Mouse (Mus musculus) heart, embryonic 15.5 days (tissue): ENCODE results near the gene Rnf181. TPM values are rescaled to one million over a fixed set of nuclear protein-coding genes. Genes with fewer than 3 reads are reported as not detected.
A peak's percentile ranks its signal among the peaks of the same experiment; 100 is the strongest.

Experiments
- ATAC-seq: fragments of 200-750 bp; cut with Nextera tagmentation; replicated peaks from 2 replicates; pipeline ENCODE4 v1.8.0; 2017; ENCODE audit warnings: low read depth, moderate TSS enrichment; ENCODE audit not compliant: insufficient number of reproducible peaks, insufficient read depth, low FRiP score
- H3K27ac ChIP-seq: fragments of 300-500 bp; sonication (generic); 2 replicates; pipeline ENCODE4 v1.5.1; 2015; ENCODE audit warnings: mild to moderate bottlenecking, inconsistent platforms
- H3K27me3 ChIP-seq: fragments of 300-500 bp; sonication (generic); 2 replicates; pipeline ENCODE4 v1.6.1; 2015; ENCODE audit warnings: inconsistent platforms
- H3K36me3 ChIP-seq: fragments of 300-500 bp; sonication (generic); 2 replicates; pipeline ENCODE4 v1.6.1; 2015; ENCODE audit warnings: mild to moderate bottlenecking, inconsistent platforms
- H3K4me1 ChIP-seq: fragments of 300-500 bp; sonication (generic); replicated peaks from 2 replicates; pipeline ENCODE4 v1.6.1; 2015; ENCODE audit warnings: inconsistent platforms
- H3K4me2 ChIP-seq: fragments of 300-500 bp; sonication (generic); 2 replicates; pipeline ENCODE4 v1.6.1; 2015; ENCODE audit warnings: inconsistent platforms, mild to moderate bottlenecking, moderate library complexity
- H3K4me3 ChIP-seq: fragments of 300-500 bp; sonication (generic); 2 replicates; pipeline ENCODE4 v1.5.1; 2015; ENCODE audit warnings: mild to moderate bottlenecking, inconsistent platforms
- H3K9ac ChIP-seq: fragments of 300-500 bp; sonication (generic); 2 replicates; pipeline ENCODE4 v1.6.1; 2015; ENCODE audit warnings: mild to moderate bottlenecking, inconsistent platforms
- H3K9me3 ChIP-seq: fragments of 300-500 bp; sonication (generic); replicated peaks from 2 replicates; pipeline ENCODE4 v1.6.1; 2016; ENCODE audit warnings: inconsistent platforms
- WGBS: fragments of 180-500 bp; shearing (Covaris S2); methylation state at CpG from one replicate; pipeline ENCODE4 v1.1.7; 2015; ENCODE audit warnings: mixed read lengths; 5-methylcytosine and 5-hydroxymethylcytosine counted together
- polyA plus RNA-seq: library from polyadenylated mRNA; unstranded; fragments of >200 nt; fragmentation: Nextera tagmentation; extraction: Ambion mirVana; gene quantifications from 2 replicates; pipeline ENCODE4 v1.2.1, GENCODE M21; 2015

Gene Rnf181
- polyA plus RNA-seq, 1 experiment from 2014 or later, result 76.8 TPM

DNA sequence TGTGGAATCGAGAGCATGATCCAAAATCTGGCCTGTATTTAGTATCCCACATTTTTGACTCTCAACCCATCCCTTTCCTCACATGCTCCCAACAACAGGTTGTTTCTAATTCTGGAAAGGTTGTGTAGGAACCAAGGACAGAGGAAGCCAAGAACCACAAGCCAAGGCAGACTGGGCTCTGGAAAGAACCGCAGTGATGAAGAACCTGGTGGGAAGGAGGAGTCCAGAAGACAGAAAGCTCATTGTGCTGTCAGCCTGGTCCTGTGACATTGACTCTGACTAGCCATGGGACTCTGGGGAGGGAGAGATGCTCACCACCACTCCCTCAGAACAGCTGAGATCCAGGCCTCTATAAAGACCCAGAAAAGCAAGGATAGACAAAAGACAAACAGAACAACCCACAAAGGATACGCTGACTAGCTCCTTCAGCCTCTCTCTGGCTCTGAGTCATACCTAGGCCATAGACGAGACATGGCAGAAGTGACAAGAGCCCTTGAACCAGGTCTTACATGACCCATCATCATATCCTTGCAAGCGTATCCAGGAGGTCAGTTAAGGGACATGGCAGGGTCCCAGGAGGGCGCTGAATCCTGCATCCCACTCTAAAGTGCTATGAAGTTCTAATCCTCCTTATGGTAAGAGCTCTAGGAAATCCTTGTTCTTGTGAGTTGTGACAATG is 16.5 kb upstream of the Rnf181 start:
- ATAC-seq, result no peak
- no peak overlapping the region for H3K4me2 ChIP-seq
- H3K36me3 ChIP-seq, result peaks cover 16% of the 10 kb centered on the region
- H3K4me3 ChIP-seq, result no peak overlapping the region
- peaks cover 23% of the 10 kb centered on the region for H3K4me1 ChIP-seq
- no peaks in the 10 kb centered on the region for H3K9me3 ChIP-seq
- no peak overlapping the region for H3K27ac ChIP-seq
- no peaks in the 10 kb centered on the region for H3K27me3 ChIP-seq
- H3K9ac ChIP-seq, result no peak overlapping the region
- 75% methylated on average over 6 of the region's 6 CpGs for WGBS

GRCm38 (mm10) chr6:72382494-72382893 is 15.7 kb upstream of the Rnf181 start:
- Histone ChIP-seq H3K27ac (no peak overlapping the region), H3K9ac (no peak overlapping the region), H3K4me1 (peaks cover 18% of the 10 kb centered on the region), H3K27me3 (no peaks in the 10 kb centered on the region), H3K9me3 (no peaks in the 10 kb centered on the region), H3K4me3 (no peak overlapping the region), H3K4me2 (no peak overlapping the region), H3K36me3 (peaks cover 16% of the 10 kb centered on the region)
- WGBS, result 68% methylated on average over 6 of the region's 6 CpGs
- ATAC-seq, result no peak

- H3K4me3 ChIP-seq, result peak within 1 kb of the TSS; percentile 72
- no peaks in the 10 kb centered on the region for H3K9me3 ChIP-seq
- WGBS, result 1% methylated on average over 46 of the region's 49 CpGs
- peaks cover 18% of the 10 kb centered on the region for H3K4me1 ChIP-seq
- peak; percentile 88 for ATAC-seq
- no peaks in the 10 kb centered on the region for H3K27me3 ChIP-seq
- H3K36me3 ChIP-seq, result peaks cover 8% of the 10 kb centered on the region
- peak within 1 kb of the TSS; percentile 87 for H3K27ac ChIP-seq
- H3K4me2 ChIP-seq, result peak within 1 kb of the TSS; percentile 79
- H3K9ac ChIP-seq, result peak within 1 kb of the TSS; percentile 80
These were observed 13.5 kb upstream of the Rnf181 start, which contains the start of gene Vamp5 for GRCm38 (mm10) chr6:72380131-72380770. TSS of gene Vamp5 (minus strand) at chr6:72380468.

DNA sequence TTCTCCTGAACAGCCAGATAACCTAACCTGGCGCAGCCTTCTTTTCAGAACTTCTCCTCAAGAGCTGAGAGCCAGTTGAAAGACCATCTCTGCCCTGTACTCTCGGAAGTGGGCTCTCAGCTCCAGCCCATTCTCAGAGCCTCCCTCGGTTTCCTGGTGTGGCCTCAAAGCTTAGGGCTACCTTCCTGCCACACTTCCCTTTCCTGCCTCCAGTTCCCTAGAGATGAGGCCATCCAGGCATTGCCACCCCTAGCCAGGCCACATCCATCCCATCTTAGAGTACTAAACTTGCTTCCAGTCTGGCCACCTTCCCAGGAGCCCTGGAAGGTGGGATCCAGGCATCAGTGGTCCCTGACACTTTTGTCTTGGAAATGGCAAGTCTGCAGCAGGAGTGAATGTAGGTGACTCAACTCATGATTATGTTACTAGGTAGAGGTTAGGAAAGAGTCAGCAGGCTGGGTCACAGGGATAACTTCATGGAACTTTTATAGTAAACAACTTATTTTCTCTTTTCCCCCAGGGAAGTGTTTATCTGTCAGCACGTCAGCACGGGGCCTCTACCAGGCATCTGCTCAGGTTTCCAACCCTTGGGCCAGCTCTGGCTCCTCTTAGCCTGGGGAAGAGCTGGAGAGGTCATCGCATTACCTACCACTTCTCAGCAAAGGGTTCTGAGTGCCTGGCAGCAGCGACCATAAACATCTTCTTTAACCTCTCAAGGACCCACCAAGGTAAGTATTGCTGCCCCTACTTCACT is 12.8 kb upstream of the Rnf181 start:
- Histone ChIP-seq H3K4me2 (peak overlapping the region; percentile 79), H3K27ac (peak overlapping the region; percentile 87), H3K9ac (peak overlapping the region; percentile 80), H3K36me3 (peaks cover 1% of the 10 kb centered on the region; the same call in 1 of the 2 replicates), H3K9me3 (no peaks in the 10 kb centered on the region), H3K4me3 (peak overlapping the region; percentile 72), H3K4me1 (peaks cover 18% of the 10 kb centered on the region), H3K27me3 (no peaks in the 10 kb centered on the region)
- 37% methylated on average over 7 of the region's 7 CpGs for WGBS
- ATAC-seq, result no peak; the same call in 1 of the 2 replicates

- H3K36me3 ChIP-seq, result no peaks in the 10 kb centered on the region
- no peak overlapping the region for H3K9ac ChIP-seq
- H3K4me2 ChIP-seq, result peak overlapping the region; percentile 79
- no peaks in the 10 kb centered on the region for H3K27me3 ChIP-seq
- H3K27ac ChIP-seq, result peak overlapping the region; percentile 87; the same call in 1 of the 2 replicates
- peaks cover 25% of the 10 kb centered on the region for H3K4me1 ChIP-seq
- H3K4me3 ChIP-seq, result peak overlapping the region; percentile 72
- no peaks in the 10 kb centered on the region for H3K9me3 ChIP-seq
- ATAC-seq, result no peak
- 86% methylated on average over 8 of the region's 8 CpGs for WGBS
These were observed 11.9 kb upstream of the Rnf181 start for GRCm38 (mm10) chr6:72378510-72379234.

DNA sequence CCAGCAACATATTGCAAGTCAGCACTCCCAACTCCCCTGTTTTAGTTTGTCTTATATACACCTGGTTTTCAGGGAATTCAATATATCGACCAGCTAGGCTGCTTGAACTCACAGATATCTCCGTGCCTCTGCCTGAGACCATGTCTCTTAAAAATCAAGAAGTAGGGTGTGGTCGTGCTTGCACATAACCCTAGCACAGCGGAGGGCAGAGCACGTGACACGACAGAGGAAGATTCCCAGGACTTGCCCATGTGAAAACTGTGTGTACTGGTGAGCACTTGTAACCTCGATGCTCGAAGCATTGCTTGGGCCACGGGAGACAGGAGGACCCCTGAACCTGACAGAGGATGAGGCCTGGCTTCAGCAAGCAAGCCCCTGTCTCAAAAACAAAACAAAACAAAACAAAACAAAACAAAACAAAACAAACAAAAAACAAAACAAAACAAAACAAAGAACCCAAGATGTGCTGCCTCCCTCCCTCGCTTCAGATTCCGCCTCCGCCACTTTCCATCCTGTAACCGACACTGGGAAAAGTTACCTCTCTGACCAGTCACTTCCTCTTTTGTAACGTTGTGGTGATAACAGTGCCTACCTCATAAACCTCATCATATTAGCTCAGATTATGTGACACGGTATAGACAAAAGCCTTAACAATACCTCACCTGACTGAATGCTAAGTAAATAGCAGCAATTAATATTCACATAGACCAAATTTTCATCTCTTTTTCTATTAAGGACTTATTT is 8.2 kb upstream of the Rnf181 start:
- Histone ChIP-seq H3K27me3 (no peaks in the 10 kb centered on the region), H3K4me1 (peaks cover 38% of the 10 kb centered on the region), H3K4me2 (no peak overlapping the region), H3K9me3 (no peaks in the 10 kb centered on the region), H3K4me3 (no peak overlapping the region), H3K9ac (no peak overlapping the region), H3K27ac (peak overlapping the region; percentile 74), H3K36me3 (no peaks in the 10 kb centered on the region)
- no peak for ATAC-seq
- WGBS, result 71% methylated on average over 15 of the region's 15 CpGs

- 50% methylated on average over 7 of the region's 7 CpGs for WGBS
- Histone ChIP-seq H3K9ac (no peak overlapping the region), H3K4me3 (no peak overlapping the region), H3K27me3 (no peaks in the 10 kb centered on the region), H3K4me1 (peaks cover 37% of the 10 kb centered on the region), H3K9me3 (no peaks in the 10 kb centered on the region), H3K36me3 (no peaks in the 10 kb centered on the region), H3K27ac (peak overlapping the region; percentile 74; the same call in 1 of the 2 replicates), H3K4me2 (no peak overlapping the region)
- ATAC-seq, result peak; percentile 67
These were observed 7.5 kb upstream of the Rnf181 start for GRCm38 (mm10) chr6:72374206-72374605.

DNA sequence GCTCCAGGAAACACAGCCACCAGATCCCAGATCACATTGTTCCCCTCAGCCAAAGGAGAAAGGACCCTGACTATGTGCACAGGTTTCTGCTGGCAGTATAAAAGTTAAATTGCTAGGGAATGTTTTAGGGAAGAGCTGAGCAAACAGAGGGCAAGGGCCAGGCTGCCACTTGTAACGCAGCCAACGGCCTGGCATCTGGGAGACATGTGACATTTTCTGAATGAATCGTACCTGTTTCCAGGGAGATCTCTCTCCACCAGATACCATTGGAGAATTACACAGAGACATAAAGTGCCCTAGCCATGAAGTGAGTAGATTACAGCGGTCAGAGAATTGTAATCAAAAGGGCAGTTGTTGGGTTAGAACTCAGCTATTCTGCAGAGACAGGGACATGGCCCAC is 6.4 kb upstream of the Rnf181 start:
- no peaks in the 10 kb centered on the region for H3K27me3 ChIP-seq
- H3K27ac ChIP-seq, result peak overlapping the region; percentile 74; the same call in 1 of the 2 replicates
- H3K4me3 ChIP-seq, result no peak overlapping the region
- H3K4me2 ChIP-seq, result no peak overlapping the region
- no peak overlapping the region for H3K9ac ChIP-seq
- H3K36me3 ChIP-seq, result 0 out of 2 replicates have a peak, but pooled peaks cover 4% of the 10 kb centered on the region
- 67% methylated on average over 4 of the region's 4 CpGs for WGBS
- ATAC-seq, result no peak
- no peaks in the 10 kb centered on the region for H3K9me3 ChIP-seq
- peaks cover 33% of the 10 kb centered on the region for H3K4me1 ChIP-seq

DNA sequence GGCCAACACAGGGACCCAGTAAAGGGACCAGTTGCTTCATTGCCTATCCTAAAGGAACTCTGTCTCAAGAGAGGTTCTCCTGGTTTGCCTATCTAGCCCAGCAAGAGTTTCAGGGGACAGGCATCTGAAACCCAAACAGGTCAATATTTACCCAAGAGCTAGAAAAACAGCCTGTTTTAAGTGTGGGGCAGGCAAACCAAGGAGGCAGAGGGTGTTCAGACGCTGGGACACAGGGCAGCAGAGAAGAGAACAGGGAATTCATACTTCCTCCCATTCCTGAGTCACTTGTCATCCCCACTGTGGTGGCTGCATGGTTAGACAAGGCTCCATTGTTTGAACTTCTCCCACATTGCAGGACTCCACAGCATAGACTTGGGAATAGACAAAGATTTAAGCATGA is 4.8 kb upstream of the Rnf181 start:
- 28% methylated on average over 1 of the region's 1 CpGs for WGBS
- ATAC-seq, result no peak
- H3K27ac ChIP-seq, result peak overlapping the region; percentile 74
- H3K36me3 ChIP-seq, result 0 out of 2 replicates have a peak, but pooled peaks cover 4% of the 10 kb centered on the region
- H3K27me3 ChIP-seq, result no peaks in the 10 kb centered on the region
- no peak overlapping the region for H3K9ac ChIP-seq
- H3K4me2 ChIP-seq, result no peak overlapping the region
- no peak overlapping the region for H3K4me3 ChIP-seq
- no peaks in the 10 kb centered on the region for H3K9me3 ChIP-seq
- peaks cover 33% of the 10 kb centered on the region for H3K4me1 ChIP-seq

GRCm38 (mm10) chr6:72371147-72371546 is 4.4 kb upstream of the Rnf181 start:
- 31% methylated on average over 5 of the region's 5 CpGs for WGBS
- no peak overlapping the region for H3K4me2 ChIP-seq
- no peak overlapping the region for H3K9ac ChIP-seq
- peaks cover 33% of the 10 kb centered on the region for H3K4me1 ChIP-seq
- no peaks in the 10 kb centered on the region for H3K9me3 ChIP-seq
- 0 out of 2 replicates have a peak, but pooled peaks cover 4% of the 10 kb centered on the region for H3K36me3 ChIP-seq
- H3K27me3 ChIP-seq, result no peaks in the 10 kb centered on the region
- H3K27ac ChIP-seq, result peak overlapping the region; percentile 74
- ATAC-seq, result peak; percentile 54; the same call in 1 of the 2 replicates
- H3K4me3 ChIP-seq, result no peak overlapping the region
